Mouse (Mus musculus): ENCODE results near the gene Ankrd12. TPM values are rescaled to one million over a fixed set of nuclear protein-coding genes. Genes with fewer than 3 reads are reported as not detected.

Gene Ankrd12
- 0.91 and 2.0 TPM in 2 replicates for polyA plus RNA-seq (2012; rRNA removed)

DNA sequence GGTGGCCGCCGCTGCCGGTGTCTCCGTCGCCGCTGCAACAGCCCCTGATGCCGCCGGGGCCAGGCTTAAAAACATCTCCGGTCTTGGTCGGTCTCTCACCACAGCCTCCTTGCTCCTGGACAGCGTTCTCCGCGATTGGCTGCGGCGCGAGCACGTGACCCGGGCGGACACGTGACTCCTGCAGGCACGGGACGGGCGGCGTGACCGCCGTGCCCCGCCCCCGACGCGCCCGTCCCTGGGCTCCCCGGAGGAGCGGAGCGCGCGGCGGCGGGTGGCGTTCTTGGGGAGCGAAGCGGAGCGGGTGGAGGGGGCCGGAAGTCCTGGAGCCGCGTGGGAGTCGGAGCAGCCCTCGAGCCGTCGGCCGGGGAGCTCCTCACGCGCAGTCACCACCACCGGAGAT, at the start of gene Ankrd12:
Gene Ankrd12, minus strand, starts transcription at position 156 of the 400 bp plus-strand sequence.
- Histone ChIP-seq H3K36me3 (ENCODE audit: control insufficient read depth, insufficient read depth, low read length) (peaks cover 16% of the 10 kb centered on the region), H3K27ac (ENCODE audit: insufficient read depth, low read depth, low read length) (peak within 1 kb of the TSS; percentile 96), H3K4me3 (ENCODE audit: low read depth, low read length) (peak within 1 kb of the TSS; percentile 91), H3K27me3 (ENCODE audit: control insufficient read depth, insufficient read depth, low read length) (no peaks in the 10 kb centered on the region), H3K4me1 (ENCODE audit: control insufficient read depth, insufficient read depth, insufficient read length, low read length) (no peaks in the 10 kb centered on the region; the same call in 1 of the 2 replicates)
- TF ChIP-seq POLR2A (IDR thresholded peaks at IDR 0.05; ENCODE audit: low read depth, low read length) (peak; percentile 80), CTCF (IDR thresholded peaks at IDR 0.05; ENCODE audit: extremely low read depth, insufficient read length, insufficient replicate concordance, low read depth, low read length) (no peak)
- WGBS: under 1% methylated on average over 53 of the region's 53 CpGs

DNA sequence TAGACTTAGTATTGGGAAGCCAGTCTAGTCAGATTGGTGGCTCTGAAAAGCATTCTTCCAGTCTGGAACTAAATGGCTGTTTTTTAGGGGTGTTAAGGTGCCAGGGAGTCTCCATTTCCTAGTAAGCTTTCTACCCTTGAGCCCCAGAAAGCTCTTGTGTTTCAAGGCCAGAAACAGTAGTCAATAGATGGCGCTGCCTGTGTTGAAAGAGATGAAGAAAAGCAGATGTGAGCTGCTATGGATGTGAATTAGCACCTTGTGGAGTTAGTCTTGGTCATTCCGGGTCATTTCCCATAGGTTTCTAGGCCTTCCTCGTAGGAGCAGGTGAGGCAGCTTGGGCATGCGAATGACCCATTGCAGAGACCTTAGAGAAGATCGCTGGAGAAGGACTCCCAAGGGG, 48.3 kb upstream of the Ankrd12 start:
- 80% methylated on average over 5 of the region's 5 CpGs for WGBS
- Histone ChIP-seq H3K27me3 (ENCODE audit: control insufficient read depth, insufficient read depth, low read length) (no peaks in the 10 kb centered on the region), H3K36me3 (ENCODE audit: control insufficient read depth, insufficient read depth, low read length) (peaks cover 7% of the 10 kb centered on the region), H3K4me3 (ENCODE audit: low read depth, low read length) (no peak overlapping the region), H3K27ac (ENCODE audit: insufficient read depth, low read depth, low read length) (no peak overlapping the region), H3K4me1 (ENCODE audit: control insufficient read depth, insufficient read depth, insufficient read length, low read length) (no peaks in the 10 kb centered on the region)
- no peak for TF ChIP-seq POLR2A (IDR thresholded peaks at IDR 0.05; ENCODE audit: low read depth, low read length)
- no peak for TF ChIP-seq CTCF (IDR thresholded peaks at IDR 0.05; ENCODE audit: extremely low read depth, insufficient read length, insufficient replicate concordance, low read depth, low read length)

- Histone ChIP-seq H3K4me3 (ENCODE audit: low read depth, low read length) (peak overlapping the region; percentile 77), H3K4me1 (ENCODE audit: control insufficient read depth, insufficient read depth, insufficient read length, low read length) (no peaks in the 10 kb centered on the region), H3K27me3 (ENCODE audit: control insufficient read depth, insufficient read depth, low read length) (no peaks in the 10 kb centered on the region), H3K27ac (ENCODE audit: insufficient read depth, low read depth, low read length) (peak overlapping the region; percentile 63; the same call in 1 of the 2 replicates), H3K36me3 (ENCODE audit: control insufficient read depth, insufficient read depth, low read length) (peaks cover 9% of the 10 kb centered on the region)
- TF ChIP-seq POLR2A (IDR thresholded peaks at IDR 0.05; ENCODE audit: low read depth, low read length) (no peak), CTCF (IDR thresholded peaks at IDR 0.05; ENCODE audit: extremely low read depth, insufficient read length, insufficient replicate concordance, low read depth, low read length) (no peak)
- WGBS: 2% methylated on average over 20 of the region's 20 CpGs
Measured at GRCm38 (mm10) chr17:66123816-66124610, 47.1 kb upstream of the Ankrd12 start.

GRCm38 (mm10) chr17:66123066-66123815, 46.4 kb upstream of the Ankrd12 start, which contains the start of gene Ddx11:
Gene Ddx11 (plus strand): TSS chr17:66123520.
- 2% methylated on average over 45 of the region's 45 CpGs for WGBS
- TF ChIP-seq POLR2A (IDR thresholded peaks at IDR 0.05; ENCODE audit: low read depth, low read length) (peak; percentile 58; the same call in 1 of the 2 replicates), CTCF (IDR thresholded peaks at IDR 0.05; ENCODE audit: extremely low read depth, insufficient read length, insufficient replicate concordance, low read depth, low read length) (no peak)

DNA sequence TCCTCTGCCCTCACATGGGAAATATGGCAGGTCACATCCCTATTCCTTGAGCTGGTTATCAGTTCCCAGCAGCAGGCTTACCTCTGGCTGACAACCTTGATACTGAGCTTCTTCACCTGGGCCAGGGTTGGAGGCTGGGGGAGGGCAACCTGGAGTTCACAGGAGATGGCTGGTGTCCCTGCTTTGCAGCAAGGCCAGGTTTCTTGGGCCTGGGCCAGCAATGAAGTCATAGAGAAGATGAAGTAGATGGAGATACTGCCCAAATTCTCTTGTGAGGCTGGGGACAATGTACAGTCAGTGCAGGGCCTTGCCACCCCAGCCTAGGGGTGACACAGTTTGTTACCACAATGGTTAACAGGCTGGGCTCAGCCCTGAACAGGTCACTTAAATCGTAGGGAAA, 43.8 kb upstream of the Ankrd12 start:
- H3K36me3 ChIP-seq (ENCODE audit: control insufficient read depth, insufficient read depth, low read length): peaks cover 36% of the 10 kb centered on the region
- 68% methylated on average over 1 of the region's 1 CpGs for WGBS
- TF ChIP-seq POLR2A (IDR thresholded peaks at IDR 0.05; ENCODE audit: low read depth, low read length): no peak
- TF ChIP-seq CTCF (IDR thresholded peaks at IDR 0.05; ENCODE audit: extremely low read depth, insufficient read length, insufficient replicate concordance, low read depth, low read length): no peak
- no peaks in the 10 kb centered on the region for H3K27me3 ChIP-seq (ENCODE audit: control insufficient read depth, insufficient read depth, low read length)
- no peak overlapping the region for H3K4me3 ChIP-seq (ENCODE audit: low read depth, low read length)
- no peak overlapping the region for H3K27ac ChIP-seq (ENCODE audit: insufficient read depth, low read depth, low read length)
- H3K4me1 ChIP-seq (ENCODE audit: control insufficient read depth, insufficient read depth, insufficient read length, low read length): no peaks in the 10 kb centered on the region

More at GRCm38 (mm10) chr17:66123066-66123815, 46.4 kb upstream of the Ankrd12 start, which contains the start of gene Ddx11:
- Histone ChIP-seq H3K4me1 (ENCODE audit: control insufficient read depth, insufficient read depth, insufficient read length, low read length) (no peaks in the 10 kb centered on the region), H3K4me3 (ENCODE audit: low read depth, low read length) (peak within 1 kb of the TSS; percentile 77), H3K27me3 (ENCODE audit: control insufficient read depth, insufficient read depth, low read length) (no peaks in the 10 kb centered on the region), H3K27ac (ENCODE audit: insufficient read depth, low read depth, low read length) (peak within 1 kb of the TSS; percentile 63), H3K36me3 (ENCODE audit: control insufficient read depth, insufficient read depth, low read length) (peaks cover 16% of the 10 kb centered on the region)

- no peak for TF ChIP-seq POLR2A (IDR thresholded peaks at IDR 0.05; ENCODE audit: low read depth, low read length)
- no peak for TF ChIP-seq CTCF (IDR thresholded peaks at IDR 0.05; ENCODE audit: extremely low read depth, insufficient read length, insufficient replicate concordance, low read depth, low read length)
- Histone ChIP-seq H3K36me3 (ENCODE audit: control insufficient read depth, insufficient read depth, low read length) (peaks cover 51% of the 10 kb centered on the region), H3K27ac (ENCODE audit: insufficient read depth, low read depth, low read length) (no peak overlapping the region), H3K4me1 (ENCODE audit: control insufficient read depth, insufficient read depth, insufficient read length, low read length) (no peaks in the 10 kb centered on the region), H3K27me3 (ENCODE audit: control insufficient read depth, insufficient read depth, low read length) (no peaks in the 10 kb centered on the region), H3K4me3 (ENCODE audit: low read depth, low read length) (no peak overlapping the region)
- 87% methylated on average over 8 of the region's 8 CpGs for WGBS
Measured at GRCm38 (mm10) chr17:66118991-66119390, 42.1 kb upstream of the Ankrd12 start.

- peaks cover 5% of the 10 kb centered on the region; the same call in 1 of the 2 replicates for H3K4me1 ChIP-seq (ENCODE audit: control insufficient read depth, insufficient read depth, insufficient read length, low read length)
- peaks cover 32% of the 10 kb centered on the region for H3K36me3 ChIP-seq (ENCODE audit: control insufficient read depth, insufficient read depth, low read length)
- TF ChIP-seq POLR2A (IDR thresholded peaks at IDR 0.05; ENCODE audit: low read depth, low read length): no peak
- TF ChIP-seq CTCF (IDR thresholded peaks at IDR 0.05; ENCODE audit: extremely low read depth, insufficient read length, insufficient replicate concordance, low read depth, low read length): no peak
- H3K4me3 ChIP-seq (ENCODE audit: low read depth, low read length): no peak overlapping the region
- H3K27ac ChIP-seq (ENCODE audit: insufficient read depth, low read depth, low read length): no peak overlapping the region
- 11% methylated on average over 4 of the region's 4 CpGs for WGBS
- H3K27me3 ChIP-seq (ENCODE audit: control insufficient read depth, insufficient read depth, low read length): no peaks in the 10 kb centered on the region
Measured at GRCm38 (mm10) chr17:66112166-66112565, 35.3 kb upstream of the Ankrd12 start.

Data from small intestine, adult 2 months (tissue).